Mouse (Mus musculus): ENCODE results near the gene Rab3gap2.

Gene Rab3gap2

DNA sequence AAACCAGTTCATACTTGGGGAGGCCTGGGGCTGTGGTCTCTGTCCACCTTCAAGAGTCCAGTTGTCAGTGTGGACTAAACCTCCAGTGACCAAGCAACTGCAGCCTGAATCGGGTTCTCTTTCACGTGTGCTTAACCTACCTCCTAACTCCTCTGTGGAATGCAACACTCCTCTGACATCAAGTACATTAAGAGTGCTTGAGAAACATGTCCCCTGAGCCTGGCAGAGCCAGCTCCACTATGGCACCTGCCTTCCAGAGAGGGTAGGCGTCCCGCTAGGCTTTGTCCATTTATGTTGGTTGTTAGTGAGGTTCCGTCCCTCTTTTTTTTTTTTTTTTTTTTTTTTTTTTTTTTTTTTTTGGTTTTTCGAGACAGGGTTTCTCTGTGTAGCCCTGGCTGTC is 23.0 kb downstream of the Rab3gap2 start:
- DNase-seq (ENCODE audit: low spot score in 2 of 2) = no peak

DNA sequence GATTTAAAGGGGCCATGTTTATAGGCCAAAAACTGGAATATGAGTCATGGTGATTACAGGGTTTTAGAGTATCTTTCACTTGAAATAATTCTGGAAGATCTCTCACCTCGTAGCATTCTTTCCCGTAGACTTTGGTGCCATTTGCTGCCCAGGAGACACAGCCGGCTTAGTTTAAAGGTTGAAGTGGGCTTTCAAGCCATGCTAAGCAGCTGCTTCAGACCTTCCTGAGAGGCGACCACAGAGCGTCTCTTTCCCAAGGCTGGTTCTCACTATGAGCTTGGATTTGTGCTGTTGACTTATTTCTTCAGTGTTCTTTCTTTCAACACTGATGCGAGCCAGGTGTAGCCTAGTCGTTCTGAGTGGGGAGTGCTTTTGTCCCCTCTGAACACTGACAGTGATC is 23.8 kb downstream of the Rab3gap2 start:
- DNase-seq (ENCODE audit: low spot score in 2 of 2) = no peak

DNA sequence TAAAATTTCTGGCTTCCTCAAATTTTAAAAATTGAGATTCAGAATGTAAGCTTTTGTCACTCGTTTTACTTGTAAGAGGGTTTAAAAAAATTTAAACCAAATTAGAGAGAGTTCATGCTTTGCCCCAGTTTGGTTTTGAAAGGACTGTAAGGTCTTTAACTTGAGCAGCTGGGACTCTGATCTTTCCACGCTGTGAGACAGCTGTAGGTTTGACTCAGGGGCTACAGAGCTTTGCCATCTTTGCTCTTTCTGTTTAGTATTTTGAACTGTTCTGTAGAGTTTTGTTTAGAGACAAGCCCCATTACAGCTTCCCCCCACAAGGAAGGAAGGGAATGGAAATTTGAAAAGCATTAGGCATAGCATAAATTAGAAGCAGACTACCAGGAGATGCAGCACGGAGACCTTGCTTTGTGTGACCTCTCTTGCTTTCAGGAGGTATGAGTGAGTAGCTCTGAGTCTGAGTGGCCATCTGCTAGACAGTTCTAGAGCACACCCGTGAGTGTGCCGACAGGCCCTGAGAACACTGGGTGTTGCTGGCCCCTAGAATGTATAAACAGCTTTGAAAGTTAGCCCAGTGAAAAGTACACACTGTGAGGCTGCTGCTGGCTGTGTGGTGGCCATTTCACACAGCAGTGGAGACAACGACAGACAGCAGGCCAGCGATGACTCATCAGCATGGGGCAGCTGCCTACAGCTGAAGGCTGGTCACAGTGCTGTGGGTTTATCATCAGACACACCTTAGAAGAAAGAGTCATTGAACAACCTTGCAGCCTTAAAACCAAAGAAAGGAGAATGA is 25.7 kb downstream of the Rab3gap2 start:
- no peak for DNase-seq (ENCODE audit: low spot score in 2 of 2)

DNA sequence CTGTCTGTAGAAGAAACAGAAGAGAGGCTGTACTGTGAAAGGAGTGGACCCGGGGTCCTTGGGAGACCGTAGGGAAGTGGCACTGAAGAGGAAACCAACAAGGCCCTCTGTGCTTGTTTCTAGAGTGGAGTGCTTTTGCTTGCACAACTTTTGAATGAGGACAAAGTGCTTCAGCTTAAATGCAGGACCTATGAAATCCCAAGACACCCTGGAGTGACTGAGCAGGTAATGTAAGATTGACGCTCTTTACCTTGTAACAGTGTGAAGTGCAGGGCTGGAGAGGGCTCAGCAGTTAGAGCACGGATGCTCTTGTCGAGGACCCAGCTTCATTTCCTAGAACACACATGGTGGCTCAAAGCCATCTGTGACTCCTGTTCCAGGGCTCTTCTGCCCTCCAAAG is 31.9 kb downstream of the Rab3gap2 start:
- DNase-seq (ENCODE audit: low spot score in 2 of 2) = no peak

DNA sequence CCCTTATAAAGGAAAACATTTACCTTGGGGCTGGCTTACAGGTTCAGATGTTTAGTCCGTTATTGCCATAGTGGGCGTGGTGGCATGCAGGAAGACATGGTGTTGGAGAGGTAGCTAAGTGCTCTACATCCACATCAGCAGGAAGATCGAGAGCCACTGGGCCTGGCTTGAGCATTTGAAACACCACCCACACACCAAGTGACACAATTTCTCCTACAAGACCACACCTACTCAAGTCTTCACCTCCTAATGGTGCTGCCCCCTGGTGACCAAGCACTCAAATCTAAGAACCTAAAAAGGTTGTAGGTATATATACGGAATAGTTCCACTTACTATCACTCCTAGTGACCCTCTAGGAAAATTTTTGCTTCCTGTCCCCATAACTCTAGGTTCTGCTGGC is 32.6 kb downstream of the Rab3gap2 start:
- no peak for DNase-seq (ENCODE audit: low spot score in 2 of 2)

DNA sequence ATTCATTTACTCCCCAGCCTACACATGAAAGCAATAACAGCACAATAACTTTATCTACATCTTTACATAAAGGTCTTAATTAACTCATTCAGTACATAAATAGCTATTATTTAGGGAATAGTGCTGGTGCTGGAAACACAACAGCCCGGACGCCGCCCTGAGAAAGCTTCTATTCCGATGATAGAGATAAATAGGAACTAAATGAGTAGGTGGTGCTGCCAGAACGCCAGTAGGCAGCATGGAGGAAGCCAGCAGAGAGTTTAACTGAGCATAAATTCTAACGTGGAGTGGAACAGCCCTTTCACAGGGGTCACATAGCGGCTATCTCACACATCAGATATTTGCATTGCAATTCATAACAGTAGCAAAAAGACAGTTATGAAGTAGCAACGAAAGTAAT is 39.1 kb downstream of the Rab3gap2 start:
- DNase-seq (ENCODE audit: low spot score in 2 of 2) = no peak

DNA sequence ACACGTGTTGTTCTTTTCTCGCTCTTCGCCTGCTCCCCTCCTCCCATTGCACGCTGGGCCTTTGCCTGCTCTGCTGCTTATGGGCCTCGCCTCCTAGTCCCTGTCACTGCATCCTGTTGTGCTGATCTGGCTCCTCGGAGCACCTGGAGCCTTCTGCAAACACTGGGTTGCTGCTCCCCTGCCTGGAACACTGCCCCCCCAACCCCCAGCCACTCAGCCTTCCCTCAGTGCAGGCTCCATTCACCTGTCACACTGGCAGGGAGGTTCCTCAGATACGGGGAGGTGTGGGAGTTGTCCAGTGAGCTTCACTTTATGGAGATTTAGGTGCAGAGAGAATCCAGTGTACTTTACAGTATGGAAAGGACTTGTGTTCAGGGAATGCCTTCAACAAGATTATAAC is 41.5 kb downstream of the Rab3gap2 start:
- DNase-seq (ENCODE audit: low spot score in 2 of 2) = no peak

DNA sequence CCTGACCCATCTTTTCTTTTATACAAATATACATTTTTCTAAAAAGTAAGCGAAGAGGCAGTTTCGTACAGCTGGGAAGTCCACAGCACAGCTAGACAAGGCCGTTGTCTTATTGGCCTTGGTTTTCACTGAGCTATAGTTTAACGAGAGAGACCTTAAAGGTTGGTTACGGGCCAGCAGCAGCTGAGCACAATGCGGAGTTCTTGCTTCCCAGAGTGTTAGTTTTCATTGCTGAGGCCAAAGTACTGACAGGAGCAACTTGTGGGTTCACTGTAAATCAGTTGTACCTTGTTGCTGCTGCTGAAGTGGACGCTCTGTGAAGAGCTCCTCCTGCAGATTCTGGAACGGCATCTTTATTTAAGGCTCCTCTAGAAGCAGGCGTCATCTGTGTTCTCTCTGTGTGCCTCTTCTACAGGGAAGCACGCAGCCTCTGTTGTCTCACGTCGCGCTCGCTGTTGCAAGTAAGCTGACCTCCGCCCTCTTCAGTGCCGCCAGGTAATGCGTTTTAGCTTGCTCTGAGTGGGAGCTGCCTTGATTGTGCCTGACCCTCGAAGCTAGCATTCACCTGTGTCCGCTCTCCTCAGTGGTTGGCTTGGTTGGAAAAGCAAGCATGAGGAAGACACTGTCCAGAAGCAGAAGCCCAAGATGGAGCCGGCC is 43.6 kb downstream of the Rab3gap2 start:
- DNase-seq (ENCODE audit: low spot score in 2 of 2) = no peak

DNA sequence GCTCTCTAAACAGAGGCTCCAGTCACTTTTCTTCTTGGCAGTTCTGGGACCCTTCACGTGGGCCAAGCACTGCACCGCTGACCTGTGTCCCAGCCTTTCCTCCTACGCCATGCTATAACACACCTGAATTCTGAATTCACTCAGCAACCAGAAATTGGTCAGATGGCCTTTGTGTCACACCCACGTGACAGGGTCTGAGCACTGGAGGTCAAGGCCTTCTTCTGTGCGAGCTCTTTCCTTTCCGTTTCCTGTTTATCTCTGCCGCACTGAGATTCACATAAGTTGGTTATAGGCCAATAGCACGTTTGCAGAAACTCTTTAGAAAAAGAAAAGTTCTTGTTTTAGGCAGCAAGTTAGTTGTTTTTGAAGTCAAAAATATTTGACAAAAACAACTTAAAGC is 44.8 kb downstream of the Rab3gap2 start:
- no peak for DNase-seq (ENCODE audit: low spot score in 2 of 2)

DNA sequence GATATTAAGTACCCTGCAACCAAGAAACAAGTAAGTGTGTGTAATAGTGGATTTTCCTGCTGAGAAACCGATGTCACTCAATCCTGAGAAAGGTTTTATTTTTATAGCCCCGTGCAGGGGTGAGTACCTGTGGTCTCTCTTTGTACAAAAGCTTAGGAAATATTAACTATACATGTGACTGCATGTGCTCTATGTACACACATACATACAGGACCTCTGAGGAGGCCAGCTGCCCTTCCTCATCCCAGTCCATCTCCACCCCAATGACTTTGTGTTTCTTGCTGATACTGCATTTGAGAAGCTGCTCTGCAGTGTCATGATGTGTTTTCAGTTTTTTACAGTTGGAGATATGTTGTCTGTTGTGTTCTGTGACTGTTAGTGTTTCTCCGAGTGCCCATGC is 48.4 kb downstream of the Rab3gap2 start:
- DNase-seq (ENCODE audit: low spot score in 2 of 2) = no peak

DNA sequence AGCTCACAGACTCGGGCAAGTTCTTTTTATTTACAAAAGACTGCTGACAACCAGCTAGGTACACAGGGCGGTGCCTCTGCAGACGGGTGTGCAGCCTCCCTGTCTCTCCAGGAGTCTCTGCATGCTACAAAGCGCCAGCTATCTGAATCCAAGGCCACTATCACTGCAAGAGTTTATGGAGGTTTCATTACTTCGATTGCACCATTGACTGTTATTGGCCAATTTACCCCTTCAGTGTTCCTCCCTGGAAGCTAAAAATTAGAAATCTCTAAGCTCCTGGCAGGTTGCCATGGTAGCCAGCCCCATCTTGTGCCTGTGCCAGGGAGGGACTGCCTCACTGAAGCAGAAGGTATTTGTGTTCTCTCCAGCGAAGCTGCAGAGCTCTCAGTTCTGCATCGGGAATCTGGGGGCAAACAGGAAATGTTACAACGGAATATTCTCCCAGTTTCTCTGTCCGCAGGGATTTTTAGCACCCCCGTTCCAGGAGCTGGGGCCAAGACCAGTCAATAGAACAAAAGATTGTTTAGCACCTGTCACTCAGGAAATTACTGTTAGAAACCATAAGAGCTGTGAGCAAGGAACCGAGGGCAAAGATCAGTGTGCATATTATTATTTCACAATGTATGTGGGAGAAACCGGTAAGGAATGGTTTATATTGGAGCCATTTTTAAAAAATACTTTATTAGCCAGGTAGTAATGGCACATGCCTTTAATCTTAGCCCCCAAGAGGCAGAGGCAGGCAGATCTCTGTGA is 49.4 kb downstream of the Rab3gap2 start:
- no peak for DNase-seq (ENCODE audit: low spot score in 2 of 2)

DNA sequence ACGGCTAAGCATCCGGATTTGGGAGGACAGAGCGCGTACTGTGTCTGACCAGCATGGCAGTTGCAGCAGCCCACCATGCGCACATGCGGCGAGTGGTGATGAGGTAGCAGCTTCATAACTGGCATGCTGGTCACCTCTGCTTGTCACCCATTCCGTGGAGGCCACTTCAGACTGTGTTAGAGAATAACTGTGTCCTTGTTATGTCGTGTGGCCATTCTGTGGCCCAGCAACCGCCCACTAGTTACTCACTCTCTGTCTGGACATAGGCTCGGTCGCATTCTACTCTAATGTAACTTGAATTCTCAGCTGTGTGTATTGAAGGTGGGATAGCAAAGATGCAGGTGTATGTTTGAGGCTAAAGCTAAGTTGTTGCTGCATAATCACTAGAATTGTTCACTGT is 51.4 kb downstream of the Rab3gap2 start:
- DNase-seq (ENCODE audit: low spot score in 2 of 2) = no peak

DNA sequence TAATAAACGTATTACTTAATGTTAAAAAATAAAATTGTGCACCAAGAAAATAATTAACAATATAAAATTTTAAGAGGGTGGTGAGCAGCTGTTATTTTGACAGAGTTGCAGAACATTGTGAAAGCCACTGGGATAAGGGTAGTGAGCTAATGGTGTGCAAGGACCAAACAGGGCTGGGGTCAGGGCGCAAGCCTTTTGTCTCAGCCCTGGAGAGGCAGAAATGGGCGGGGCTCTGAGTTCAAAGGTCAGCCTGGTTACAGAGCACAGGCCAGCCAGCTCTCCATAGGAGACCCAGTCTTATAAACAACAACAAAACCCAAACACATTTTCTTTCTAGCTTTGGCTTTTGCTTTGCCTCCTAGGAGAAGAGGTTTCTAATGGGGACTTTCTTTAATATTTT is 52.8 kb downstream of the Rab3gap2 start:
- DNase-seq (ENCODE audit: low spot score in 2 of 2) = no peak

DNA sequence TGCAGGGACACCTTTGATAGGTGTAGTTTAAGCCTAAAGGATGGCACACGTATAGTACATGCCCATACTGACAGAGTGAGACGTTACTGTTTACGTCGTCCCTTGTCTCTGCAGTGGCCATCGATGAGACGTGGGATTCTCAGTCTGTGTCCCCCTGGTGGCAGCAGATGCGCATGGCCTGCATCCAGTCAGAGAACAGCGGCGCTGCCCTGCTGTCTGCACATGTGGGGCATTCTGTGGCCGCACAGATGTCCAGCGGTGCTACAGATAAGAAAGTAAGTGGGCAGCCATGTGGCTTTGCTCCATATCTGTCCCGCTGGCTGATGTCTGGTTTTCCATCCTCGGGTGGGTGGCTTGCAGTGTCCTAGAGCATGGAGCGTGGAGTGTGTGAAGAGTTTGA is 58.6 kb downstream of the Rab3gap2 start:
- DNase-seq (ENCODE audit: low spot score in 2 of 2) = no peak

DNA sequence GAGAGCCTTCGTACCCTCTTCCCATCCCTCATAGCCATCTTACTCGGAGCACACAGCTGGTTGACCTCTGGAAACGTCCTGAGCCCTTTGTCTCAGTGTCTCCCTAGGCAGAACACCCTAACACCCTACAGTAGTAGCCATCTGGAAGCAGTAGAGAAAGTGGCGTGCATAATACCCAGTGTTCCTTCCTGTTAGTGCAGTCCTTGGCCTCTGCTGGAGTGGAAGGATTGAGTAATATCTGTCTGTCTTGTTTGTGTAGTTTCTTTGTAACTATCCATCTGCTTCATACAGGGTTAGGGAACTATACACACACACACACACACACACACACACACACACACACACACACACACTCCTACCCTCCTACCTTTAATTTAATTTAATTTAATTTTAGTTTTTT is 64.8 kb downstream of the Rab3gap2 start:
- no peak for DNase-seq (ENCODE audit: low spot score in 2 of 2)

DNA sequence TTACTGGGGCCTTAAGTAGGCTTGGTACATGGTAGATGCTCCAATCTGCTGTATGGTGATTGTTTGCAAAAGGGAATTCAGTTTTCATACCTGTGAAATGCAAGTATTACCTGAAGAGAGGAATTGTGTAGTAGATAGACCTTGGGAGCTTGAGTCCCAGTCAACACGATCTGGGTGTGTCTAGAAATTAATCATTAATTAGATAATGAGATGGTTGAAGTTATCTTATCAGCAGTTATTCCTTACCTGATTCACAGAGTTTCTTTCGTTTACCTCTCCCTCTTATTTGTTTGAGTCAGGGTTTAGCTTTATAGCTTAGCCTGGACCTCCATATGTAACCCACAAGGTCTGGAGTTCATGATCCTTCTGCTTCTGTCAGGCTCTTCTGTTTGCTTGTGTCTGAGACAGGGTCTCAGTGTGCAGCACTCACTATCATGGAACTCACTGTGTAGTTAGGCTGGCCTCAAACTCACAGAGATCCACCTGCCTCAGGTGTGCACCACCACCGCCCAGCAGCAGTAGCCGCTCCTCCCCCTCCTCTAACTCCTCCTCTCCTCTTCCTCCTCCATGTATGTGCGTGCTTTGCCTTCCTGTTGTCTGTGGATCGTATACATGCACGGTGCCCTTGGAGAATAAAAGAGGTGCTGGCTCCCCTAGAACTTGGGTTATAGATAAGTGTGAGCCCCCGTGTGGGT is 66.6 kb downstream of the Rab3gap2 start:
- DNase-seq (ENCODE audit: low spot score in 2 of 2) = no peak

DNA sequence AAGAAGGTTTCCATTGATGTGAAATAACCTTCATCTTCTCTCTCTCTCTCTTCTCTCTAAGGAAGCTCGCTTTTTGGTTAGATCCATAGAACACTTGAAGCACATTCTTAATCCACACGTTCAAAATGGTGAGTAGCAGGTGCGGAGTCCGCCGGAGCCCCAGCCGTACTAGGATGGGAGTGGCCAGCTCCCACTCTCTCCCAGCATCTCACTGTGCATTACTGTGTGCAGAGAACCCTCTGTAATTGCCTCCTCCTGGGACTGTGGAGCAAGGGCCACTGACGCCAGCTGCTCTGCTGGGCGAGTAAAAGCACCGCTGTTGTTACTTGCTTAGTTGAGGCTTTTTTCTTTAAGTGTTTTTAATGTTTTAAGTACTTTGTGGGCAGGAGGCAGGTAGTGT is 67.5 kb downstream of the Rab3gap2 start:
- DNase-seq (ENCODE audit: low spot score in 2 of 2) = no peak

DNA sequence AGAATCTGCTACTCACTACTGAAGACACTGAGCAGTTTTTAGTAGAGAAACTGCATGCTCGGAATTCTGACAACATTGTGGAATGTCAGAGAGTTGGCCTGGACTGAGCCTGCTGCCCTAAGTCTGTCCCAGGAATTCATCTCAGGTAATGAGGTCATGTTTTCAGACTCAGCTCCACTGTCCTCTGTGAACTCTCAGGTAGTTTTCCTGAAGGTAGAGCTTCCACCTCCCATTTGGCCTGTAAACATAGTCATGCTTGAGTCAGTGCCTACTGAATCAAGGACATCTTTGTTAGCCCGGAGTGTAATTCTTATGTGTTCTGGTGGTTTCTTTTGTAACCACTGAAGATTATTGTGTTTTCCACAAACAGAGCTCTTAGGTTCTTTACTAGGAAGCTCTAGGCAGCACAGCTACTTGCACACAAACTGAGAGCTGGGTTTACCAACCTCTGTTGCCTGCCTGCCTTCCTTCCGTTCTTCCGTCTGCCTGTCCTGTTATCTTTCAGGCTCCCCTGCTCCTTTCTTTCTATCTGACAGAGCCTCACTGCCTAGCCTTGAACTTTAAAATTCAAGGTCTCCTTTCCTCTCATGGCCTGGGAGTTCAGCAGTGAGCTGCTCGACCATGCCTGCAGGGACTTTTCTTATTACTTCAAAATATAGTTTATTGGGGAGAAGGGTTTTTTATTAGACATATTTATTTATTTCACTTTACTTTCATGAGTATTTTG is 71.1 kb downstream of the Rab3gap2 start:
- DNase-seq (ENCODE audit: low spot score in 2 of 2) = no peak

DNA sequence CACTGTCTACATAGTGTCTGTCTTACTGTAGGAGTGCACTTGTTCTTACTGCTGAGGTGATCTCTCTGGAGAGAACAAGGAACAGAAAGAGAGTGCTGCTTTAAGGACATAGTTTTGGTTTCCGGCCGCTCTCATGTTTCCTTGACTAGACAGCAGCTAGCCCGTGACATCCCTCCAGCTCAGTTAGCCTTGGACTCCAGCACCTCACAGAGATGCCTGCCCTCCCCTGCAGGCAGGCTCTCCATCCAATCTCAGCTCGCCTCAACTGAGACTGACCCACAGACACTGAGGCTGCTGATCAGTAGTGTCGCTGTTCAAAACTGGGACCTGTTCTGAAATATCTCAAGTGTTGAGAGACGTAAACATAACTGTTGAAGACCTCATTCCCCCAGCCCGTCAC is 72.1 kb downstream of the Rab3gap2 start:
- DNase-seq (ENCODE audit: low spot score in 2 of 2) = no peak

DNA sequence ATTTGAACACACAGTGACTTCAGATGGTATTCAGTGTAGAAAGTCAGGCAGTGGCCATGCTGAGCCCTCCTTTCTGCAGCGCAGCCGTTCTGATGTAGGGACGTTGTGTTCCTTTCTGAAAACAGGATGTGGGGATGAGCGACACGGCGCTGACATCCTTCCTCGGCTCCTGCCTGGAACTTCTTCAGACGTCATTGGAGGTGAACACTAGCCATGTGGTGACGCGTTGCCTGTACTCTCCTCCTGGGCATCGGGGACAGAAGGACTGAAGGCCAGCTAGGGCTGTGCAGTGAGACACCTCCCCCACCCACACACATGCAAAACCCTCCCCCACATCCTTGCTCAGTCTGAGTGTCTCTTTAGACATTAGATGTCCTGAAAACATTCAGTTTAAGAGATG is 73.1 kb downstream of the Rab3gap2 start:
- no peak for DNase-seq (ENCODE audit: low spot score in 2 of 2)

DNA sequence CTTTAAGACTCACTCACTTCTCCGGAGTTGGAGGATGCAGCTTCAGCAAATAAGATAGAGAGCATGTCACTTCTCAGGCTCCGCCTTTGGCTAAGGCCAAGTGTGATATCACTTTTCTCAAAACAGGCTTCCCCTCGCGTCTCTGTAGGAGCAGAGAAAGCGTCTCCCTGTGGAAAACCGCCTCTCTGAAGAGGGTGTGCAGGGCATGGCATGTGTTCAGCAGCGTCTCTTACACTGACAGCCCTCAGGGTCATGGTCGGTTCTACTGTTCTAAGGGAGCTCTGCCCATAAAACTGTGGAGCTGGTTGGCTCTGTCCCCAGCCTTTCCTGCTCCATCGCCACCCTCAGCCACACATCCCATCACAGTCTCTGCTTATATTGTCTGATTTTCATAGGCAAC is 75.4 kb downstream of the Rab3gap2 start:
- no peak for DNase-seq (ENCODE audit: low spot score in 2 of 2)

DNA sequence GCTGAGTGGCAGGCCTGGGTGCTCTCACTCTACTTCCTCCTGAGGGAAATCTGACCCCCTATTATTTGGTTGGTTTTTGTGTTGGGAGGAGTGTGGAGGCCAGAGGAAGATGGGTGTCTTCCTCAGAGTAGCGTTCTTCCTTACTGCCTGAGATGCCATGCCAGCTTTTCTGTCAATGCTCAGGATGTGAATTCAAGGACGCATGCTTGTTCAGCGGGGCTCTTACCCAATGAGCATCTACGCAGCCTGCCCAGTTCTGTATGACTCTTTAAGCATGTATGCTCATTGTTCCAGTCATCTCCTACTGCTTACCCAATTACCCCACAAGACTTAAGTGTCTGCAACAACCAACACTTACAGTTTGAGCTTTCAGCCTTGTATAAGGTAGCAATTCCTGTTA is 76.7 kb downstream of the Rab3gap2 start:
- no peak for DNase-seq (ENCODE audit: low spot score in 2 of 2)
